Mouse (Mus musculus) urinary bladder, postnatal 10 days (tissue): ENCODE results near the gene Gmeb2.

Experiments
- DNase-seq: peaks from one replicate; pipeline ENCODE4 v3.0.0; 2022; ENCODE audit warnings: low spot score

Gmeb2 gene

GRCm38 (mm10) chr2:181274639-181275038 is 13.2 kb downstream of the Gmeb2 start:
- no peak for DNase-seq

GRCm38 (mm10) chr2:181273829-181274228 is 14.0 kb downstream of the Gmeb2 start:
- no peak for DNase-seq

- no peak for DNase-seq
Observed at GRCm38 (mm10) chr2:181272092-181272491, 15.7 kb downstream of the Gmeb2 start.

GRCm38 (mm10) chr2:181266839-181267238 is 21.0 kb downstream of the Gmeb2 start:
- DNase-seq = no peak

GRCm38 (mm10) chr2:181253248-181253647 is 34.6 kb downstream of the Gmeb2 start:
- no peak for DNase-seq

- no peak for DNase-seq
Observed at GRCm38 (mm10) chr2:181251841-181252240, 36.0 kb downstream of the Gmeb2 start.

- DNase-seq = no peak
Observed at GRCm38 (mm10) chr2:181249217-181249616, 38.6 kb downstream of the Gmeb2 start.

- no peak for DNase-seq
Observed at GRCm38 (mm10) chr2:181245031-181245430, 42.8 kb downstream of the Gmeb2 start.

- DNase-seq = no peak
Observed at GRCm38 (mm10) chr2:181243706-181244394, 44.0 kb downstream of the Gmeb2 start.

GRCm38 (mm10) chr2:181242314-181242665 is 45.5 kb downstream of the Gmeb2 start:
- no peak for DNase-seq

- DNase-seq = no peak
Observed at GRCm38 (mm10) chr2:181241602-181242313, 46.1 kb downstream of the Gmeb2 start, which contains the start of gene Helz2. Gene Helz2 (minus strand): TSS chr2:181242027.

GRCm38 (mm10) chr2:181240806-181241440 is 46.9 kb downstream of the Gmeb2 start:
- DNase-seq = no peak

- DNase-seq = no peak
Observed at GRCm38 (mm10) chr2:181239261-181239660, 48.6 kb downstream of the Gmeb2 start.

- no peak for DNase-seq
Observed at GRCm38 (mm10) chr2:181238861-181239260, 49.0 kb downstream of the Gmeb2 start.

- DNase-seq = no peak
Observed at GRCm38 (mm10) chr2:181238091-181238610, 49.7 kb downstream of the Gmeb2 start.

- no peak for DNase-seq
Observed at GRCm38 (mm10) chr2:181237251-181238014, 50.4 kb downstream of the Gmeb2 start.

GRCm38 (mm10) chr2:181235681-181236566 is 51.9 kb downstream of the Gmeb2 start:
- no peak for DNase-seq

- no peak for DNase-seq
Observed at GRCm38 (mm10) chr2:181234680-181235079, 53.2 kb downstream of the Gmeb2 start.

GRCm38 (mm10) chr2:181233443-181233842 is 54.4 kb downstream of the Gmeb2 start:
- DNase-seq = no peak

- no peak for DNase-seq
Observed at GRCm38 (mm10) chr2:181231171-181231570, 56.7 kb downstream of the Gmeb2 start.

- DNase-seq = no peak
Observed at GRCm38 (mm10) chr2:181228335-181228734, 59.5 kb downstream of the Gmeb2 start.
